Mouse (Mus musculus): ENCODE measurements around the gene Exd1. TPM values are rescaled to one million over a fixed set of nuclear protein-coding genes. Genes with fewer than 3 reads are reported as not detected.

The Exd1 gene
- total RNA-seq, 1 experiment = 2.0 TPM

- no peak overlapping the region for H3K9ac ChIP-seq (ENCODE audit: insufficient read depth, low read depth, low read length, poor library complexity, severe bottlenecking)
- in situ Hi-C loops (cut with MboI; ENCODE audit: low sequenced_read_pairs in 2 of 2, unreplicated experiment in 2 of 2) = no loop called here
- no peaks in the 10 kb centered on the region for H3K36me3 ChIP-seq (ENCODE audit: control insufficient read depth, insufficient read depth, low read length, poor library complexity, severe bottlenecking)
- H3K9me3 ChIP-seq (ENCODE audit: control insufficient read depth, insufficient read depth, low read depth, low read length) = no peaks in the 10 kb centered on the region
- no peak for TF ChIP-seq ZNF384 (IDR thresholded peaks at IDR 0.05; ENCODE audit: low read depth, low read length)
- no peak for TF ChIP-seq CHD2 (IDR thresholded peaks at IDR 0.05; ENCODE audit: low read depth, low read length)
- no peak for TF ChIP-seq HCFC1 (IDR thresholded peaks at IDR 0.05; ENCODE audit: borderline replicate concordance, insufficient read depth, low read length)
- no peak for TF ChIP-seq MAFK (IDR thresholded peaks at IDR 0.05; ENCODE audit: insufficient read depth, low read depth, low read length)
- DNase-seq (ENCODE audit: low read depth, low spot score) = no peak
- H3K4me1 ChIP-seq (ENCODE audit: control insufficient read depth in 2 of 2, insufficient read depth in 2 of 2, low read length in 2 of 2, poor library complexity in 1 of 2) = peaks cover 0 to 2% of the 10 kb centered on the region in 2 experiments; a peak in 1 of 4 replicates
- no peak overlapping the region for H3K27ac ChIP-seq (ENCODE audit: insufficient read depth, low read depth, low read length, poor library complexity, severe bottlenecking)
- no peak overlapping the region for H3K4me3 ChIP-seq (ENCODE audit: insufficient read depth in 1 of 2, low read depth in 1 of 2, low read length in 2 of 2, poor library complexity in 1 of 2, severe bottlenecking in 1 of 2)
Measured at GRCm38 (mm10) chr2:119525422-119525821, 22.0 kb downstream of the Exd1 start.

- no peaks in the 10 kb centered on the region for H3K36me3 ChIP-seq (ENCODE audit: control insufficient read depth, insufficient read depth, low read length, poor library complexity, severe bottlenecking)
- no peak overlapping the region for H3K9ac ChIP-seq (ENCODE audit: insufficient read depth, low read depth, low read length, poor library complexity, severe bottlenecking)
- peaks cover 0 to 2% of the 10 kb centered on the region in 2 experiments; a peak in 1 of 4 replicates for H3K4me1 ChIP-seq (ENCODE audit: control insufficient read depth in 2 of 2, insufficient read depth in 2 of 2, low read length in 2 of 2, poor library complexity in 1 of 2)
- no peak overlapping the region for H3K27ac ChIP-seq (ENCODE audit: insufficient read depth, low read depth, low read length, poor library complexity, severe bottlenecking)
- TF ChIP-seq CHD2 (IDR thresholded peaks at IDR 0.05; ENCODE audit: low read depth, low read length) = no peak
- H3K4me3 ChIP-seq (ENCODE audit: insufficient read depth in 1 of 2, low read depth in 1 of 2, low read length in 2 of 2, poor library complexity in 1 of 2, severe bottlenecking in 1 of 2) = no peak overlapping the region
- DNase-seq (ENCODE audit: low read depth, low spot score) = no peak
- in situ Hi-C loops (cut with MboI; ENCODE audit: low sequenced_read_pairs in 2 of 2, unreplicated experiment in 2 of 2) = loop anchor here in 1 of 2 experiments (25.0 kb wide), 1 partner anchor 187 kb away; the partner anchor contains the start of gene Dll4
- H3K9me3 ChIP-seq (ENCODE audit: control insufficient read depth, insufficient read depth, low read depth, low read length) = no peaks in the 10 kb centered on the region
Measured at GRCm38 (mm10) chr2:119523836-119524235, 23.6 kb downstream of the Exd1 start.

- no peak for DNase-seq (ENCODE audit: low read depth, low spot score)
- H3K9ac ChIP-seq (ENCODE audit: insufficient read depth, low read depth, low read length, poor library complexity, severe bottlenecking) = no peak overlapping the region
- H3K4me3 ChIP-seq (ENCODE audit: insufficient read depth in 1 of 2, low read depth in 1 of 2, low read length in 2 of 2, poor library complexity in 1 of 2, severe bottlenecking in 1 of 2) = no peak overlapping the region
- TF ChIP-seq HCFC1 (IDR thresholded peaks at IDR 0.05; ENCODE audit: borderline replicate concordance, insufficient read depth, low read length) (no peak), CHD2 (IDR thresholded peaks at IDR 0.05; ENCODE audit: low read depth, low read length) (no peak), MAFK (IDR thresholded peaks at IDR 0.05; ENCODE audit: insufficient read depth, low read depth, low read length) (no peak), ZC3H11A (IDR thresholded peaks at IDR 0.05; ENCODE audit: borderline replicate concordance, low read depth, low read length) (no peak), ZNF384 (IDR thresholded peaks at IDR 0.05; ENCODE audit: low read depth, low read length) (no peak)
- no peaks in the 10 kb centered on the region for H3K9me3 ChIP-seq (ENCODE audit: control insufficient read depth, insufficient read depth, low read depth, low read length)
- peaks cover 0 to 2% of the 10 kb centered on the region in 2 experiments; a peak in 1 of 4 replicates for H3K4me1 ChIP-seq (ENCODE audit: control insufficient read depth in 2 of 2, insufficient read depth in 2 of 2, low read length in 2 of 2, poor library complexity in 1 of 2)
- no peaks in the 10 kb centered on the region for H3K36me3 ChIP-seq (ENCODE audit: control insufficient read depth, insufficient read depth, low read length, poor library complexity, severe bottlenecking)
- in situ Hi-C loops (cut with MboI; ENCODE audit: low sequenced_read_pairs in 2 of 2, unreplicated experiment in 2 of 2) = loop anchor here in 1 of 2 experiments (25.0 kb wide), 1 partner anchor 183 kb away; the partner anchor contains the start of gene Dll4
- no peak overlapping the region for H3K27ac ChIP-seq (ENCODE audit: insufficient read depth, low read depth, low read length, poor library complexity, severe bottlenecking)
Measured at GRCm38 (mm10) chr2:119520550-119520949, 26.9 kb downstream of the Exd1 start.

- Histone ChIP-seq H3K36me3 (ENCODE audit: control insufficient read depth, insufficient read depth, low read length, poor library complexity, severe bottlenecking) (no peaks in the 10 kb centered on the region), H3K4me1 (ENCODE audit: control insufficient read depth in 2 of 2, insufficient read depth in 2 of 2, low read length in 2 of 2, poor library complexity in 1 of 2) (no peaks in the 10 kb centered on the region), H3K4me3 (ENCODE audit: insufficient read depth in 1 of 2, low read depth in 1 of 2, low read length in 2 of 2, poor library complexity in 1 of 2, severe bottlenecking in 1 of 2) (no peak overlapping the region), H3K9me3 (ENCODE audit: control insufficient read depth, insufficient read depth, low read depth, low read length) (no peaks in the 10 kb centered on the region), H3K27ac (ENCODE audit: insufficient read depth, low read depth, low read length, poor library complexity, severe bottlenecking) (no peak overlapping the region), H3K9ac (ENCODE audit: insufficient read depth, low read depth, low read length, poor library complexity, severe bottlenecking) (no peak overlapping the region)
- DNase-seq (ENCODE audit: low read depth, low spot score) = no peak
- in situ Hi-C loops (cut with MboI; ENCODE audit: low sequenced_read_pairs in 2 of 2, unreplicated experiment in 2 of 2) = loop anchor here (10.0 to 25.0 kb wide), 2 partner anchors 180 to 222 kb away; partner anchors contain the start of gene Dll4 (in 1 of the 2)
- TF ChIP-seq HCFC1 (IDR thresholded peaks at IDR 0.05; ENCODE audit: borderline replicate concordance, insufficient read depth, low read length) = no peak
Measured at GRCm38 (mm10) chr2:119516811-119517210, 30.6 kb downstream of the Exd1 start.

DNA sequence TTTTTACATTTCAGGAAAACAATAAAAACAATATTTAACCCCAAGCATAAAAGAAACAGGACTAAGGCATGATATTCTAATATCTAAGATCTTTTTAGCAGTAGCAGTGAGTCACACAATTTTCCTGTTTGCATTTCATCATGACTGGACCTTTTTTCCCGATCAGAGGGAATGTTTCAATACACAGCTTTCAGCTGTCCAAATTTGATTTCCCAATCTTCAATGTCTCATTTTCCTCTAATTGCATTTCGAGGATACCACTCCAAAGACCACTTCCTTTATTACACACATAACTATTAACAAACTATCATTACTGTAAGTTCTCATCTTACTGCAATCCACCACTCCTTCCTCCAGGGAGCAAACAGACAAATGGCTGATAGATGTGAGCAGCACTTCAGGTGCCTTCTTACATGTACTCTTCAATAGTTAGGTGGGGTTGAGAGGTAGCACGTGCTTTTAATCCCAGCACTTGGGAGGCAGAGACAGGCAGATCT is 33.4 kb downstream of the Exd1 start:
- H3K9me3 ChIP-seq (ENCODE audit: control insufficient read depth, insufficient read depth, low read depth, low read length) = no peaks in the 10 kb centered on the region
- H3K27ac ChIP-seq (ENCODE audit: insufficient read depth, low read depth, low read length, poor library complexity, severe bottlenecking) = no peak overlapping the region
- in situ Hi-C loops (cut with MboI; ENCODE audit: low sequenced_read_pairs in 2 of 2, unreplicated experiment in 2 of 2) = loop anchor here (10.0 to 25.0 kb wide), 2 partner anchors 177 to 219 kb away; partner anchors contain the start of gene Dll4 (in 1 of the 2)
- no peak overlapping the region for H3K9ac ChIP-seq (ENCODE audit: insufficient read depth, low read depth, low read length, poor library complexity, severe bottlenecking)
- no peaks in the 10 kb centered on the region for H3K36me3 ChIP-seq (ENCODE audit: control insufficient read depth, insufficient read depth, low read length, poor library complexity, severe bottlenecking)
- no peak overlapping the region for H3K4me3 ChIP-seq (ENCODE audit: insufficient read depth in 1 of 2, low read depth in 1 of 2, low read length in 2 of 2, poor library complexity in 1 of 2, severe bottlenecking in 1 of 2)
- TF ChIP-seq HCFC1 (IDR thresholded peaks at IDR 0.05; ENCODE audit: borderline replicate concordance, insufficient read depth, low read length) = no peak
- TF ChIP-seq MAFK (IDR thresholded peaks at IDR 0.05; ENCODE audit: insufficient read depth, low read depth, low read length) = no peak
- TF ChIP-seq ZNF384 (IDR thresholded peaks at IDR 0.05; ENCODE audit: low read depth, low read length) = no peak
- TF ChIP-seq ZC3H11A (IDR thresholded peaks at IDR 0.05; ENCODE audit: borderline replicate concordance, low read depth, low read length) = no peak
- TF ChIP-seq CHD2 (IDR thresholded peaks at IDR 0.05; ENCODE audit: low read depth, low read length) = no peak
- H3K4me1 ChIP-seq (ENCODE audit: control insufficient read depth in 2 of 2, insufficient read depth in 2 of 2, low read length in 2 of 2, poor library complexity in 1 of 2) = no peaks in the 10 kb centered on the region
- DNase-seq (ENCODE audit: low read depth, low spot score) = no peak

All from ES-E14 (cell line).